Mouse (Mus musculus): ENCODE results near the gene Lrrc45. TPM values are rescaled to one million over a fixed set of nuclear protein-coding genes. Genes with fewer than 3 reads are reported as not detected.

The Lrrc45 gene
- total and polyA plus RNA-seq, 2 experiments from 2014 or later = 44.8 to 51.0 TPM

DNA sequence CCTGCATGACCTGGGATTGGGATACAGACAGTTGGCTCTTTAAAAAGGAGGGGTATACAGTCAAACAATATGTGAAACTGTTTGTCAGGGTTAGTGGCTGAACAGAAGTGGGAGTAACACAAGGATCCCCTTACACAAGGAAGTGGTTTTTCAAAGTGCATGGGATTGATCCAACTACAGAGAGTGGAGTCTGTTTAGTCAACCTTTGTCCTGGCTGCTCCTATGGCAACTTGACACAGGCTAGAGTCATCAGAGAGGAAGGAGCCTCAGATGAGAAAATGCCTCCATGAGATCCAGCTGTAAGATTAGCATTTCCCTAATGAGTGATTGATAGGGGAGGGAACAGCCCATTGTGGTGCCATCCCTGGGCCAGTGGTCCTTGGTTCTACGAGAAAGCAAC is 54.5 kb downstream of the Lrrc45 start:
- no peak for ATAC-seq (ENCODE audit: low FRiP score)
- Histone ChIP-seq H3K4me1 (ENCODE audit: insufficient read depth, low read length) (no peaks in the 10 kb centered on the region), H3K4me2 (ENCODE audit: low read depth, low read length, poor library complexity, severe bottlenecking) (no peak overlapping the region), H3K9me3 (ENCODE audit: low read length) (no peaks in the 10 kb centered on the region), H3K27me3 (ENCODE audit: insufficient read depth, low read length) (no peaks in the 10 kb centered on the region), H3K4me3 (ENCODE audit: low read depth, low read length) (no peak overlapping the region), H3K27ac (ENCODE audit: low read depth, low read length) (no peak overlapping the region), H3K9ac (replicated peaks; ENCODE audit: low read length, poor library complexity, severe bottlenecking) (no peak overlapping the region), H3K36me3 (ENCODE audit: insufficient read depth, low read length) (no peaks in the 10 kb centered on the region)
- WGBS = 48% methylated on average over 1 of the region's 1 CpGs
- no peak for TF ChIP-seq CTCF (IDR thresholded peaks at IDR 0.05)
- DNase-seq (ENCODE audit: low spot score) = no peak

Other genes starting within 250 kb of the Lrrc45 start
- 62.8 and 72.6 TPM in 2 replicates for gene Arl16, start 246.3 kb upstream of the Lrrc45 start, total RNA-seq (2014; rRNA removed)
- gene Arl16, start 246.3 kb upstream of the Lrrc45 start, polyA plus RNA-seq (2015; fragmentation: Nextera tagmentation; extraction: Ambion mirVana) = 65.7 and 73.0 TPM in 2 replicates
- gene Mrpl12, start 229.3 kb upstream of the Lrrc45 start, total RNA-seq (2014; rRNA removed) = 39.2 and 42.7 TPM in 2 replicates
- gene Mrpl12, start 229.3 kb upstream of the Lrrc45 start, polyA plus RNA-seq (2015; fragmentation: Nextera tagmentation; extraction: Ambion mirVana) = 147 TPM in 2 replicates
- gene Slc25a10, start 222.1 kb upstream of the Lrrc45 start, total RNA-seq (2014; rRNA removed) = 28.4 and 30.1 TPM in 2 replicates
- gene Slc25a10, start 222.1 kb upstream of the Lrrc45 start, polyA plus RNA-seq (2015; fragmentation: Nextera tagmentation; extraction: Ambion mirVana) = 19.8 and 21.4 TPM in 2 replicates
- 0.60 TPM in 1 of 2 replicates, not detected in the other for gene Gcgr, start 183.2 kb upstream of the Lrrc45 start, total RNA-seq (2014; rRNA removed)
- gene Gcgr, start 183.2 kb upstream of the Lrrc45 start, polyA plus RNA-seq (2015; fragmentation: Nextera tagmentation; extraction: Ambion mirVana) = 0.17 and 0.21 TPM in 2 replicates
- gene Mcrip1, start 164.2 kb upstream of the Lrrc45 start, total RNA-seq (2014; rRNA removed) = 132 and 138 TPM in 2 replicates
- 243 and 270 TPM in 2 replicates for gene Mcrip1, start 164.2 kb upstream of the Lrrc45 start, polyA plus RNA-seq (2015; fragmentation: Nextera tagmentation; extraction: Ambion mirVana)
- gene Ppp1r27, start 162.8 kb upstream of the Lrrc45 start, total RNA-seq (2014; rRNA removed) = not detected in 2 replicates
- gene Ppp1r27, start 162.8 kb upstream of the Lrrc45 start, polyA plus RNA-seq (2015; fragmentation: Nextera tagmentation; extraction: Ambion mirVana) = not detected in 2 replicates
- gene P4hb, start 140.7 kb upstream of the Lrrc45 start, total RNA-seq (2014; rRNA removed) = 161 and 165 TPM in 2 replicates
- 191 and 209 TPM in 2 replicates for gene P4hb, start 140.7 kb upstream of the Lrrc45 start, polyA plus RNA-seq (2015; fragmentation: Nextera tagmentation; extraction: Ambion mirVana)
- 233 and 286 TPM in 2 replicates for gene Arhgdia, start 132.3 kb upstream of the Lrrc45 start, total RNA-seq (2014; rRNA removed)
- gene Arhgdia, start 132.3 kb upstream of the Lrrc45 start, polyA plus RNA-seq (2015; fragmentation: Nextera tagmentation; extraction: Ambion mirVana) = 390 and 417 TPM in 2 replicates
- 70.8 and 86.9 TPM in 2 replicates for gene Alyref, start 115.6 kb upstream of the Lrrc45 start, total RNA-seq (2014; rRNA removed)
- 130 and 145 TPM in 2 replicates for gene Alyref, start 115.6 kb upstream of the Lrrc45 start, polyA plus RNA-seq (2015; fragmentation: Nextera tagmentation; extraction: Ambion mirVana)
- 41.1 and 58.4 TPM in 2 replicates for gene Anapc11, start 115.5 kb upstream of the Lrrc45 start, total RNA-seq (2014; rRNA removed)
- 193 and 203 TPM in 2 replicates for gene Anapc11, start 115.5 kb upstream of the Lrrc45 start, polyA plus RNA-seq (2015; fragmentation: Nextera tagmentation; extraction: Ambion mirVana)
- not detected in 2 replicates for gene Npb, start 105.4 kb upstream of the Lrrc45 start, total RNA-seq (2014; rRNA removed)
- gene Npb, start 105.4 kb upstream of the Lrrc45 start, polyA plus RNA-seq (2015; fragmentation: Nextera tagmentation; extraction: Ambion mirVana) = 1.3 TPM in 2 replicates
- 130 and 137 TPM in 2 replicates for gene Pcyt2, start 96.0 kb upstream of the Lrrc45 start, total RNA-seq (2014; rRNA removed)
- gene Pcyt2, start 96.0 kb upstream of the Lrrc45 start, polyA plus RNA-seq (2015; fragmentation: Nextera tagmentation; extraction: Ambion mirVana) = 129 and 143 TPM in 2 replicates
- 31.3 and 39.7 TPM in 2 replicates for gene Sirt7, start 88.7 kb upstream of the Lrrc45 start, total RNA-seq (2014; rRNA removed)
- 34.7 and 36.0 TPM in 2 replicates for gene Sirt7, start 88.7 kb upstream of the Lrrc45 start, polyA plus RNA-seq (2015; fragmentation: Nextera tagmentation; extraction: Ambion mirVana)
- 42.1 and 46.5 TPM in 2 replicates for gene Mafg, start 80.3 kb upstream of the Lrrc45 start, total RNA-seq (2014; rRNA removed)
- gene Mafg, start 80.3 kb upstream of the Lrrc45 start, polyA plus RNA-seq (2015; fragmentation: Nextera tagmentation; extraction: Ambion mirVana) = 40.8 and 41.7 TPM in 2 replicates
- 8.6 and 10.8 TPM in 2 replicates for gene Pycr1, start 70.2 kb upstream of the Lrrc45 start, total RNA-seq (2014; rRNA removed)
- gene Pycr1, start 70.2 kb upstream of the Lrrc45 start, polyA plus RNA-seq (2015; fragmentation: Nextera tagmentation; extraction: Ambion mirVana) = 10.4 and 11.7 TPM in 2 replicates
- gene Myadml2, start 65.8 kb upstream of the Lrrc45 start, total RNA-seq (2014; rRNA removed) = 1.5 and 1.6 TPM in 2 replicates
- gene Myadml2, start 65.8 kb upstream of the Lrrc45 start, polyA plus RNA-seq (2015; fragmentation: Nextera tagmentation; extraction: Ambion mirVana) = 1.4 and 1.7 TPM in 2 replicates
- gene Notum, start 52.8 kb upstream of the Lrrc45 start, total RNA-seq (2014; rRNA removed) = 5.5 and 10.5 TPM in 2 replicates
- gene Notum, start 52.8 kb upstream of the Lrrc45 start, polyA plus RNA-seq (2015; fragmentation: Nextera tagmentation; extraction: Ambion mirVana) = 3.1 and 3.6 TPM in 2 replicates
- gene Aspscr1, start 41.0 kb upstream of the Lrrc45 start, total RNA-seq (2014; rRNA removed) = 106 and 113 TPM in 2 replicates
- gene Aspscr1, start 41.0 kb upstream of the Lrrc45 start, polyA plus RNA-seq (2015; fragmentation: Nextera tagmentation; extraction: Ambion mirVana) = 143 and 153 TPM in 2 replicates
- gene Cenpx, start 187 bp upstream of the Lrrc45 start, total RNA-seq (2014; rRNA removed) = 70.8 and 76.0 TPM in 2 replicates
- gene Cenpx, start 187 bp upstream of the Lrrc45 start, polyA plus RNA-seq (2015; fragmentation: Nextera tagmentation; extraction: Ambion mirVana) = 94.5 and 94.6 TPM in 2 replicates
- gene Rac3, start 7.5 kb downstream of the Lrrc45 start, total RNA-seq (2014; rRNA removed) = 766 and 788 TPM in 2 replicates
- gene Rac3, start 7.5 kb downstream of the Lrrc45 start, polyA plus RNA-seq (2015; fragmentation: Nextera tagmentation; extraction: Ambion mirVana) = 808 and 853 TPM in 2 replicates
- gene Dcxr, start 13.4 kb downstream of the Lrrc45 start, total RNA-seq (2014; rRNA removed) = 6.9 and 11.2 TPM in 2 replicates
- 9.9 and 12.3 TPM in 2 replicates for gene Dcxr, start 13.4 kb downstream of the Lrrc45 start, polyA plus RNA-seq (2015; fragmentation: Nextera tagmentation; extraction: Ambion mirVana)
- 3.6 and 5.2 TPM in 2 replicates for gene Cbr2, start 18.2 kb downstream of the Lrrc45 start, total RNA-seq (2014; rRNA removed)
- 4.0 and 4.4 TPM in 2 replicates for gene Cbr2, start 18.2 kb downstream of the Lrrc45 start, polyA plus RNA-seq (2015; fragmentation: Nextera tagmentation; extraction: Ambion mirVana)
- gene Hmga1b, start 48.9 kb downstream of the Lrrc45 start, total RNA-seq (2014; rRNA removed) = 0.93 and 1.0 TPM in 2 replicates
- 2.7 TPM in 2 replicates for gene Hmga1b, start 48.9 kb downstream of the Lrrc45 start, polyA plus RNA-seq (2015; fragmentation: Nextera tagmentation; extraction: Ambion mirVana)
- 86.5 and 106 TPM in 2 replicates for gene Rfng, start 70.3 kb downstream of the Lrrc45 start, total RNA-seq (2014; rRNA removed)
- gene Rfng, start 70.3 kb downstream of the Lrrc45 start, polyA plus RNA-seq (2015; fragmentation: Nextera tagmentation; extraction: Ambion mirVana) = 130 and 138 TPM in 2 replicates
- 252 and 262 TPM in 2 replicates for gene Gps1, start 70.3 kb downstream of the Lrrc45 start, total RNA-seq (2014; rRNA removed)
- 233 and 253 TPM in 2 replicates for gene Gps1, start 70.3 kb downstream of the Lrrc45 start, polyA plus RNA-seq (2015; fragmentation: Nextera tagmentation; extraction: Ambion mirVana)
- gene Dus1l, start 82.5 kb downstream of the Lrrc45 start, total RNA-seq (2014; rRNA removed) = 46.4 and 52.3 TPM in 2 replicates
- 38.4 and 41.6 TPM in 2 replicates for gene Dus1l, start 82.5 kb downstream of the Lrrc45 start, polyA plus RNA-seq (2015; fragmentation: Nextera tagmentation; extraction: Ambion mirVana)
- 469 and 488 TPM in 2 replicates for gene Fasn, start 110.6 kb downstream of the Lrrc45 start, total RNA-seq (2014; rRNA removed)
- gene Fasn, start 110.6 kb downstream of the Lrrc45 start, polyA plus RNA-seq (2015; fragmentation: Nextera tagmentation; extraction: Ambion mirVana) = 76.0 and 85.4 TPM in 2 replicates
- gene Ccdc57, start 218.9 kb downstream of the Lrrc45 start, total RNA-seq (2014; rRNA removed) = 6.2 and 7.2 TPM in 2 replicates
- gene Ccdc57, start 218.9 kb downstream of the Lrrc45 start, polyA plus RNA-seq (2015; fragmentation: Nextera tagmentation; extraction: Ambion mirVana) = 6.8 and 7.8 TPM in 2 replicates
- 14.6 and 20.2 TPM in 2 replicates for gene Slc16a3, start 234.6 kb downstream of the Lrrc45 start, total RNA-seq (2014; rRNA removed)
- 3.2 and 4.1 TPM in 2 replicates for gene Slc16a3, start 234.6 kb downstream of the Lrrc45 start, polyA plus RNA-seq (2015; fragmentation: Nextera tagmentation; extraction: Ambion mirVana)

Measured in midbrain, postnatal 0 days (tissue).